Mouse (Mus musculus) testis, adult 2 months (tissue): ENCODE data around the gene Mab21l2.

Experiments
- CTCF ChIP-seq: fragments of 200-500 bp; IDR thresholded peaks from 2 replicates; pipeline ENCODE4 v1.5.1; 2012; ENCODE audit warnings: low read depth, mild to moderate bottlenecking, inconsistent platforms, low read length, moderate library complexity; ENCODE audit not compliant: control insufficient read depth, insufficient read depth, insufficient replicate concordance
- POLR2A ChIP-seq: fragments of 200-500 bp; IDR thresholded peaks from 2 replicates; pipeline ENCODE4 v1.6.1; 2012; ENCODE audit warnings: low read depth, mild to moderate bottlenecking, inconsistent platforms, low read length, moderate library complexity; ENCODE audit not compliant: control insufficient read depth

- no peak for TF ChIP-seq POLR2A
- no peak for TF ChIP-seq CTCF
Measured at GRCm38 (mm10) chr3:86551011-86551728, 2.7 kb upstream of the Mab21l2 start.
